Mouse (Mus musculus) layer of hippocampus, adult 2 months (tissue): Measurements from ENCODE around the gene Pde4dip. TPM values are rescaled to one million over a fixed set of nuclear protein-coding genes. Genes with fewer than 3 reads are reported as not detected.

Source experiments
- DNase-seq, 2 experiments: peaks; one replicate each; pipeline ENCODE4 v3.0.0; 2022; ENCODE audit warnings: low spot score in 2 of 2
- H3K27ac ChIP-seq: fragments of 200-600 bp; 2 replicates; pipeline ENCODE4 v1.8.1; 2022
- H3K4me3 ChIP-seq: fragments of 200-600 bp; 2 replicates; pipeline ENCODE4 v1.8.1; 2022; ENCODE audit warnings: mild to moderate bottlenecking
- CTCF ChIP-seq: fragments of 200-600 bp; conservative IDR thresholded peaks from 2 replicates; pipeline ENCODE4 v1.8.1; 2022; ENCODE audit warnings: antibody characterized with exemption, mild to moderate bottlenecking, moderate library complexity
- microRNA-seq, 2 experiments: library from miRNA; unstranded; fragments of <30 nt; microRNA quantifications; one replicate each; pipeline ENCODE4 v1.2.0; 2021
- total RNA-seq, 2 experiments: library from RNA; stranded (reverse); gene quantifications; 2 replicates each; pipeline ENCODE4 v1.2.3; 2021

Gene Pde4dip
- total RNA-seq, 2 experiments from 2014 or later, result 232 to 246 TPM

GRCm38 (mm10) chr3:97648518-97648917 is 240.0 kb downstream of the Pde4dip start:
- DNase-seq, result no peak
- TF ChIP-seq CTCF, result no peak

GRCm38 (mm10) chr3:97642001-97642400 is 246.5 kb downstream of the Pde4dip start:
- TF ChIP-seq CTCF, result no peak
- no peak overlapping the region for H3K27ac ChIP-seq
- H3K4me3 ChIP-seq, result no peak overlapping the region
- no peak for DNase-seq

More at GRCm38 (mm10) chr3:97648518-97648917, 240.0 kb downstream of the Pde4dip start:
- Histone ChIP-seq H3K27ac (peak overlapping the region; percentile 62; the same call in 1 of the 2 replicates), H3K4me3 (no peak overlapping the region)

DNA sequence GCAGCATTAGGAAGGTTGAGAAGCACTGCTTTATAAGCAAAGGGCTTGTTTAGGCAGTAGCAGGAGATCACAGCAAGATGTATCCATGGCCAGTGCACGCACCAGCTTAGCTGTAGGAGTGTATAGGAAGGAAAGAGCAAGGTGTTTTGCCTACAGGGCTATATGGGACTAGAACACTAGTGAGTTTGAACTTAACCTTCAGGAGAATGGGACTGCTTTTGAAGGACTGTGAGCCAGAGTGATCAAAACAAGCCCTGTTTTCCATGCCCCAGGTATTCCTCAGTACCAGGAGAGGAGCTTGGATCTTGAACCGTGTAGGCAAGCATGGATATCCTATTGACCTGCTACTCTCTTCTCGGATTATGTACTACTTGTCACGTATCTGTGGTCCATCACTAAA is 247.1 kb downstream of the Pde4dip start:
- TF ChIP-seq CTCF, result no peak
- no peak for DNase-seq
- no peak overlapping the region for H3K27ac ChIP-seq
- no peak overlapping the region for H3K4me3 ChIP-seq

Small RNA genes lying within 50 kb of the gene (microRNA-seq; reads per million reads assigned to microRNA genes)
- gene Mir7225, result 0 reads per million in 2 experiments

Other genes with a start within 250 kb of the Pde4dip start
- gene Prkab2, start 230.5 kb downstream of the Pde4dip start, total RNA-seq, result 10 to 100 TPM; 34.3 to 34.7 TPM
- not detected for gene Gm17651, start 214.0 kb downstream of the Pde4dip start, total RNA-seq
- 10 to 100 TPM; 78.3 to 81.7 TPM for gene Sec22b, start 12.5 kb upstream of the Pde4dip start, total RNA-seq
- gene Notch2, start 124.8 kb upstream of the Pde4dip start, total RNA-seq, result 10 to 100 TPM; 22.2 to 25.5 TPM